Mouse (Mus musculus): ENCODE measurements around the gene Card10. TPM values are rescaled to one million over a fixed set of nuclear protein-coding genes. Genes with fewer than 3 reads are reported as not detected.
A peak's percentile ranks its signal among the peaks of the same experiment; 100 is the strongest.
"Not testable (repeated sequence)": the region's sequence is repeated elsewhere in the genome, so short reads cannot be mapped to it uniquely, and the experiment has no call there.

Gene Card10
- polyA plus RNA-seq (2016; fragmentation: Nextera tagmentation; extraction: Ambion mirVana): 4.3 and 4.5 TPM in 2 replicates

GRCm38 (mm10) chr15:78802776-78803391 is at the start of gene Card10:
Gene Card10 (minus strand): TSS chr15:78803042.
- Histone ChIP-seq H3K27me3 (ENCODE audit: insufficient read depth, poor library complexity, severe bottlenecking) (peaks cover 81% of the 10 kb centered on the region), H3K9me3 (no peaks in the 10 kb centered on the region), H3K4me1 (replicated peaks) (peaks cover 50% of the 10 kb centered on the region), H3K27ac (peak within 1 kb of the TSS; percentile 80), H3K4me3 (peak within 1 kb of the TSS; percentile 56), H3K36me3 (no peaks in the 10 kb centered on the region)
- DNase-seq (ENCODE audit: low spot score): peak; percentile 47
- under 1% methylated on average over 70 of the region's 70 CpGs for WGBS

- DNase-seq (ENCODE audit: low spot score): peak; percentile 91
- H3K9me3 ChIP-seq: no peaks in the 10 kb centered on the region
- peak overlapping the region; percentile 29 for H3K4me3 ChIP-seq
- H3K4me1 ChIP-seq (replicated peaks): peaks cover 37% of the 10 kb centered on the region
- peaks cover 30% of the 10 kb centered on the region for H3K27me3 ChIP-seq (ENCODE audit: insufficient read depth, poor library complexity, severe bottlenecking)
- WGBS: 18% methylated on average over 13 of the region's 13 CpGs
- H3K27ac ChIP-seq: peak overlapping the region; percentile 56
- 0 out of 2 replicates have a peak, but pooled peaks cover 6% of the 10 kb centered on the region for H3K36me3 ChIP-seq
These were observed 48.8 kb upstream of the Card10 start for GRCm38 (mm10) chr15:78851505-78852153.

GRCm38 (mm10) chr15:78850944-78851343 is 48.1 kb upstream of the Card10 start:
- peaks cover 30% of the 10 kb centered on the region for H3K27me3 ChIP-seq (ENCODE audit: insufficient read depth, poor library complexity, severe bottlenecking)
- H3K4me1 ChIP-seq (replicated peaks): peaks cover 43% of the 10 kb centered on the region
- H3K9me3 ChIP-seq: no peaks in the 10 kb centered on the region
- 0 out of 2 replicates have a peak, but pooled peaks cover 6% of the 10 kb centered on the region for H3K36me3 ChIP-seq
- DNase-seq (ENCODE audit: low spot score): no peak
- 73% methylated on average over 6 of the region's 6 CpGs for WGBS
- no peak overlapping the region for H3K4me3 ChIP-seq
- H3K27ac ChIP-seq: no peak overlapping the region

- Histone ChIP-seq H3K4me3 (no peak overlapping the region), H3K27ac (peak overlapping the region; percentile 59; the same call in 1 of the 2 replicates), H3K9me3 (no peaks in the 10 kb centered on the region), H3K36me3 (0 out of 2 replicates have a peak, but pooled peaks cover 6% of the 10 kb centered on the region), H3K27me3 (ENCODE audit: insufficient read depth, poor library complexity, severe bottlenecking) (peaks cover 33% of the 10 kb centered on the region), H3K4me1 (replicated peaks) (peaks cover 50% of the 10 kb centered on the region)
- 72% methylated on average over 15 of the region's 15 CpGs for WGBS
- DNase-seq (ENCODE audit: low spot score): no peak
These were observed 47.4 kb upstream of the Card10 start for GRCm38 (mm10) chr15:78850059-78850824.

GRCm38 (mm10) chr15:78849485-78849884 is 46.6 kb upstream of the Card10 start:
- 83% methylated on average over 12 of the region's 12 CpGs for WGBS
- H3K27me3 ChIP-seq (ENCODE audit: insufficient read depth, poor library complexity, severe bottlenecking): peaks cover 40% of the 10 kb centered on the region
- no peaks in the 10 kb centered on the region for H3K9me3 ChIP-seq
- no peak overlapping the region for H3K4me3 ChIP-seq
- peak overlapping the region; percentile 59 for H3K27ac ChIP-seq
- DNase-seq (ENCODE audit: low spot score): no peak
- peaks cover 57% of the 10 kb centered on the region for H3K4me1 ChIP-seq (replicated peaks)
- H3K36me3 ChIP-seq: 0 out of 2 replicates have a peak, but pooled peaks cover 6% of the 10 kb centered on the region

DNA sequence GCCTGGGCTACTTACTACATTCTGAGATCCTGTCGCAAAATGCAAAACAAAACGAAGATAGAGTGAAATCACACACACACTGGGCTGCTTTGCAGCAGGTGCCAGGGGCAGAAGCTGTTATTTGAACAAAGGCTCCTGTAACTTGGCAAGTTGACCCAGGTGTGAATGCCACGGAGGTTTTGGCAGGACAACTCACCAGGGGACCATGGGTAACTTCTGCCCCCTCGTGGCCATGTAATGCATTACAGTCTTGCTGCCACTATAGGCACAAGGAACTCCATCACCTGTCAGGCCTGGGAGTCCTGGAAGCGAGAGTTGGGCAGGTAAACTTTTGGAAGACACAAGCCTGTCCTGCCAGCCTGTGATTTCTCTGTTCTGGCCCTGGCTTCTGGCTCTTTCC is 45.6 kb upstream of the Card10 start:
- 0 out of 2 replicates have a peak, but pooled peaks cover 6% of the 10 kb centered on the region for H3K36me3 ChIP-seq
- 30% methylated on average over 5 of the region's 5 CpGs for WGBS
- H3K4me3 ChIP-seq: no peak overlapping the region
- H3K9me3 ChIP-seq: no peaks in the 10 kb centered on the region
- peak; percentile 77 for DNase-seq (ENCODE audit: low spot score)
- no peak overlapping the region for H3K27ac ChIP-seq
- H3K27me3 ChIP-seq (ENCODE audit: insufficient read depth, poor library complexity, severe bottlenecking): peaks cover 50% of the 10 kb centered on the region
- peaks cover 67% of the 10 kb centered on the region for H3K4me1 ChIP-seq (replicated peaks)

DNA sequence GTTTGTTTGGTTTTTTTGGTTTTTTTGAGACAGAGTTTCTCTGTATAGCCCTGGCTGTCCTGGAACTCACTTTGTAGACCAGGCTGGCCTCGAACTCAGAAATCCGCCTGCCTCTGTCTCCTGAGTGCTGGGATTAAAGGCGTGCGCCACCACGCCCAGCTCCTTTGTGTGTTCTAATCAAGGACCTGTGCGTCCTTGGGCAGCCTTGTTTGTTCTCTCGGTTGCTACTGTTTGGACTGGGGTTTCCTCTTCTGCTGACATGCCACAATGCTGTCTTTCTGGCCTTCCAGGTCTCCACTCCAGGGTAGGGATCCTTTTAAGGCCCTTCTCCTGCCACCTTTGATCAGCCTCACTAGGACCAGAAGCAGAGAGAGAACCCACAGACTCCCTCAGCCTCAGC is 44.0 kb upstream of the Card10 start:
- peaks cover 82% of the 10 kb centered on the region for H3K4me1 ChIP-seq (replicated peaks)
- not testable (repeated sequence) for H3K9me3 ChIP-seq; H3K36me3 ChIP-seq; DNase-seq (ENCODE audit: low spot score); H3K4me3 ChIP-seq
- peaks cover 63% of the 10 kb centered on the region for H3K27me3 ChIP-seq (ENCODE audit: insufficient read depth, poor library complexity, severe bottlenecking)
- WGBS: 87% methylated on average over 7 of the region's 7 CpGs
- 0 out of 2 replicates have a peak overlapping the region, but pooled peaks have one; percentile 50 for H3K27ac ChIP-seq

DNA sequence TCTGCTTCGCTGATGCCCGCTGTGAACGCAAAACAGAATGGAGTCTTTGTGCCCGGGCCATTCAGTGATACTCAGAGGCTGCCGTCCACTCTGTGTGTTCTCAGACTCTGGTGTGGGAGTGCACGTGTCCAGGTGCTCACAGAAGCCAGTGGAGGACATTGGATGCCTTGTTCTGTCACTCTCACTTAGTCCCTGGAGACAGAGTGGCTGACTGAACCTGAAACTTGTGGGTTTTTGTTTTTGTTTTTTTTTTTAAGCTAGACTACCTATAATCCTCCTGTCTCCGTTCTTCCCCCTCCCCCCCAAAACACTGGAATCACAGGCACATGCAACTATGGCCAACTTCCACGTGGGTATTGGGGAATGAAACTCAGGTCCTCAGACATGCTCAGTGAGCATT is 43.5 kb upstream of the Card10 start:
- no peak overlapping the region for H3K4me3 ChIP-seq
- H3K9me3 ChIP-seq: no peaks in the 10 kb centered on the region
- H3K4me1 ChIP-seq (replicated peaks): peaks cover 82% of the 10 kb centered on the region
- H3K36me3 ChIP-seq: 0 out of 2 replicates have a peak, but pooled peaks cover 6% of the 10 kb centered on the region
- WGBS: 81% methylated on average over 8 of the region's 8 CpGs
- DNase-seq (ENCODE audit: low spot score): no peak
- peaks cover 65% of the 10 kb centered on the region for H3K27me3 ChIP-seq (ENCODE audit: insufficient read depth, poor library complexity, severe bottlenecking)
- 0 out of 2 replicates have a peak overlapping the region, but pooled peaks have one; percentile 66 for H3K27ac ChIP-seq

DNA sequence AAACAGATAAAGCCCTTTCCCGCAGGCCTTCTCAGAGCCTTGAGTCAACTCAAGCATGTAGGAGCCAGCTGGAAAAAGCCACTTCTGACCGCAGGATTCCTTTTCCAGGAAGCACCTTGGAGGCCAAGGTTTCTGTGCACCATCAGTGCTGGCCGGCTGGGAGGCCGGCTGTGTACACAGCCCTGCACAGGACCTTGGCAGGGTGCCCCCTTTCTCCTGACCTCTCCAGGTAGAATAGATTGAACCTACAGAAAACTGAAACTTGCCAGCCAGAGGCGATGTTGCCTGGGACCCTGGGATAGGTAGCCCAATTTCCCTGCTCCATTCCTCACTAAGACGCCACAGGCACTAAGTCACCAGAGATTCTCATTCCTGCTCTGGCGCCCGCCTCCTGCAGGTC is 43.0 kb upstream of the Card10 start:
- DNase-seq (ENCODE audit: low spot score): peak; percentile 1
- H3K4me3 ChIP-seq: no peak overlapping the region
- peaks cover 65% of the 10 kb centered on the region for H3K27me3 ChIP-seq (ENCODE audit: insufficient read depth, poor library complexity, severe bottlenecking)
- H3K36me3 ChIP-seq: 0 out of 2 replicates have a peak, but pooled peaks cover 6% of the 10 kb centered on the region
- H3K4me1 ChIP-seq (replicated peaks): peaks cover 82% of the 10 kb centered on the region
- peak overlapping the region; percentile 66 for H3K27ac ChIP-seq
- 85% methylated on average over 8 of the region's 8 CpGs for WGBS
- H3K9me3 ChIP-seq: no peaks in the 10 kb centered on the region

- peak; percentile 3 for DNase-seq (ENCODE audit: low spot score)
- peak overlapping the region; percentile 66 for H3K27ac ChIP-seq
- H3K4me1 ChIP-seq (replicated peaks): peaks cover 82% of the 10 kb centered on the region
- no peaks in the 10 kb centered on the region for H3K9me3 ChIP-seq
- 0 out of 2 replicates have a peak, but pooled peaks cover 6% of the 10 kb centered on the region for H3K36me3 ChIP-seq
- 77% methylated on average over 11 of the region's 11 CpGs for WGBS
- H3K27me3 ChIP-seq (ENCODE audit: insufficient read depth, poor library complexity, severe bottlenecking): peaks cover 67% of the 10 kb centered on the region
- 0 out of 2 replicates have a peak overlapping the region, but pooled peaks have one; percentile 13 for H3K4me3 ChIP-seq
These were observed 42.5 kb upstream of the Card10 start for GRCm38 (mm10) chr15:78845321-78845720.

GRCm38 (mm10) chr15:78844791-78845190 is 41.9 kb upstream of the Card10 start:
- Histone ChIP-seq H3K36me3 (0 out of 2 replicates have a peak, but pooled peaks cover 6% of the 10 kb centered on the region), H3K27me3 (ENCODE audit: insufficient read depth, poor library complexity, severe bottlenecking) (peaks cover 65% of the 10 kb centered on the region), H3K4me1 (replicated peaks) (peaks cover 82% of the 10 kb centered on the region), H3K4me3 (peak overlapping the region; percentile 65; the same call in 1 of the 2 replicates), H3K9me3 (no peaks in the 10 kb centered on the region), H3K27ac (peak overlapping the region; percentile 66)
- WGBS: 34% methylated on average over 9 of the region's 9 CpGs
- peak; percentile 16 for DNase-seq (ENCODE audit: low spot score)
